Mouse (Mus musculus): Measurements from ENCODE around the gene Nectin1.

Gene Nectin1

DNA sequence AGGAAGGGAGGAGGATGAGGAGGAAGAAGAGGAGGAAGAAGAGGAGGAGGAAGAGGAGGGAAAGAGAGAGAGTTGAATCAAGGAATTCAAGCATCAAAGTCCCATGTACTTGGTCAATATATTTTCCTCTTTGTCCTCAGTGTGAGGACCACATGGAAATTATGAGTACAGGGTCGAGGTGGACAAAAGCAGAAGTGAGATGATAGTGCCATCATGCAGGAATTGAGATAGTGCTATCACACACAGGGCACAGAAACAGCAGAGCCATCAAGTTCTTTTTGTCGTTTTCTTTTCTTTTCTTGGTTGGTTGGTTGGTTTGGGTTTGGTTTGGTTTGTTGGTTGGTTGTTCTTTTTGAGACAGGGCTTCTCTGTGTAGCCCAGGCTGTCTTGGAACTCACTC lies 2.5 kb upstream of the Nectin1 start:
- DNase-seq (ENCODE audit: low spot score): no peak

DNA sequence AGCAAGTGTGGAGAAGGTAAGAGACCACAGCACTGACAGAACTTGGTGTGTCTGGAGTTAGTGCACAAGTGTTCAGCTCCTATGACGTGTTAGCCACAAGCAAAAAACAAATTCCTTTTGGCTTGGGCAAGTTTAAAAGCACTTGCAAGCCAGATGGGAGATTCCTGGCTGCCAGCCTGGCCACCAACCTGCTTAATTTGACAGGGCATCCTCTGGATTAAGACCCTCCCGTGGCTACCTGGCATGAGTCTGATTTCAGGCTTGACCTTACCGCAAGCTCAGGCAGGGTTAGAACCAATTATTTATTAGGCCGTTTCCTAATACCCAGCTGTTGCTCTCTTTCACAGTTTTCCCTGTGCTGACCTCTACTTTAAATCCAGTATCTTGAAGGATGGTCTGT lies 1.7 kb upstream of the Nectin1 start:
- DNase-seq (ENCODE audit: low spot score): no peak

DNA sequence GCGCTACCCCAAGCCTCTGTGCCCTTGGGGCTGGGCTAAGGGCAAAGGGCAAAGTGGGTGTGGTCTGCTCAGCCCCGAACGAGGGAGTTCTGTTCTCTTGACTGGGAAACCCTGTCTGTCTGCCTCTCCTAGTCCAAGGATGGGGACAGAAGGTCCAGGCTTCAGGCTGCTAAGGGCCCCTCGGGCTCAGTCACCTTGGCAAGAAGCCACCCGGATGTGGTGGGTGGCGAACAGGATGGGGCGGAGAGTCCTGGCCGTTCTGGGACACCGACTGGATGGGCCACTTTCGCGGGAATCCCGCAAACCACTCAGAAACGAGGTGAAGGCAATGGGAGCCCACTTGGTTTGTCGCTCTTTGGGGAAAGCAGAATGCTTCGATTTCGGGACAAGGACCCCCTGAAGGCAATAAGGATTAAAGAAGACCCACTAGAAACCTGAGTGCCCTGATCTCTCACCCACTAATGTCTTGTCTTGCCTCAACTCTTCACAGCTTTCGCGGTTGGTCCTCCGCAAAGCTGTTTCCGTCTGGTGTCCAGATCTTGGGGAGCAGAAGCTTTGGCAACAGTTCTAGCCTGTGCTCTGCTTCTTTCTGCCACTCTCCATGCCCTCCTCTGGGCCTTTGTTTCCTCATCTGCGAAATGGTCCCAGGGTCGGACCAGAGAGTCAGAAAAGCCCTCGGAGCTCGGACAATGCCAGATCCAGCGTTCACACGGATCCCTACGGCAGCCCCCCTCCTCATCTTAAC lies 710 bp upstream of the Nectin1 start:
- peak; percentile 84 for DNase-seq (ENCODE audit: low spot score)

DNA sequence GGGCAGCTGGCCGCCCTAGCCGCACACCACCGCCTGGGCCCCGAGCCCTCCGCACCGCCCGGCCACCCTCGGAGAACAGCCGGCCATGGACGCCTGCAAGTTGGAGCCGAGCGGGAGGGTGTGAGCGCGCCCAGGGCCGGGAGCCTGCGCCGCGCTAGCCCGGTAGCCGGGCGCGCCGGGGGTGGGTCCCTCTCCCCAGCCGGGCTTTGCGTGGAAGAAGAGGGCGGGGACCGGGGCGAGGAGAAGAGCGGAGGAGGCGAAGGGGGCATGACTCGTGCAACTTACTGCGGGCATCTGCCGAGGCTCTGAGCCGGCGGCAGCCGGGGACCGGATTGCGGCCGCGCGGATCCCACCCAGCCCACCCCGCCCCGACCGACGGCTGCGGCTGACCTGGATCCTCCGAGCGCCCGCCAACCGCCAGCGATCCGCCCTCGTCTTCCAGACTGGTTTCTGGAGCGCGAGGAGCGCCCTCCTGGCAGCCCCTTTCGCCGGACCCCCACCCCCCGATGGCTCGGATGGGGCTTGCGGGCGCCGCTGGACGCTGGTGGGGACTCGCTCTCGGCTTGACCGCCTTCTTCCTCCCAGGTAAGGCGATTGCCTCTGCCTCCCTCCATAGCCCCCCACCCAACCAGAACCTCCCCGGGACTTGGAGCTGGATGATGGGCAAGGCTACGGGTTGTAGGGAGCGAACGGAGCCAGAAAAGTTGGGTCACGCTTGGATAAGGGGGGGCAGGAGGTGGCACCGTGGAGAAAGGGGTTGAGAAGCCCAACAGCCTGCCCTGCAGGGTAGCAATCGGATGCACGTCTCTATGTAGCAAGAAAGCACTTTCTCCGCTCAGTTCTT lies 576 bp downstream of the Nectin1 start:
- peak; percentile 60 for DNase-seq (ENCODE audit: low spot score)

DNA sequence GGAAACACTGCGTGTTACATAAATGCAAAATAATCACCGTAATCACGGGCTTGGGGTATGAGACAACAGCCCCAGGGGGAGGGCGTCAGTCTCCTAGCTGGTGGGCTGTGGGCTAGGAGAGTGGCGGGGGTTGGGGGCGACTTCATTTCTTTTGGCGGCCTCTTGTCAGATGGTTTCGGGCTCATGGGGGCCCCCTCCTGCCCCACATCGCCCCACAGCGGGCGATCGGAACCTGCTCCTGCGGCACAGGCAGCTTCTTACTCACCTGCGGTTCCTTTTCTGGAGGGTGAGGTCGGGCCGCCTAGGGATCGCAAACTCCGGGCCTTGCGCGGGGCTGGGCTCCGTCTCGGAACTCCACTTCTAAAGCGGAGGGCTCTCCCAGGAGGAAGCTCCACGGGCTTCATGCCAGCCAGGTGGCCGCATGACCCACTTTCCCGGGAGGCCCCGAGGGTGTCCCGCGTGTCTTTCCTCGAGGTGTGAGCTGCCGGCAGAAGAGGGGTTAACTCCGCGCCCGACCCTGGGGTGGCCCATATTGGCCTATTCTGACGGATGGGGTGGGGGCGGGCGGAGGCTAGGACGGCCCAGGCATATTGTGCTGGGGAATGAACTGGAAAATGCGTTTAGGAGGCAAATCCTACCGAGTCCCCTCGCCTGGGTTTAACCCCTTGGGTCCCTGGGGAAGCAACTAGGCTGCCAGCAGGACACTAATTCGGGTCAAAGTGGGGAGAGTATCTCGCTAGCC lies 1.4 kb downstream of the Nectin1 start:
- DNase-seq (ENCODE audit: low spot score): peak; percentile 19

DNA sequence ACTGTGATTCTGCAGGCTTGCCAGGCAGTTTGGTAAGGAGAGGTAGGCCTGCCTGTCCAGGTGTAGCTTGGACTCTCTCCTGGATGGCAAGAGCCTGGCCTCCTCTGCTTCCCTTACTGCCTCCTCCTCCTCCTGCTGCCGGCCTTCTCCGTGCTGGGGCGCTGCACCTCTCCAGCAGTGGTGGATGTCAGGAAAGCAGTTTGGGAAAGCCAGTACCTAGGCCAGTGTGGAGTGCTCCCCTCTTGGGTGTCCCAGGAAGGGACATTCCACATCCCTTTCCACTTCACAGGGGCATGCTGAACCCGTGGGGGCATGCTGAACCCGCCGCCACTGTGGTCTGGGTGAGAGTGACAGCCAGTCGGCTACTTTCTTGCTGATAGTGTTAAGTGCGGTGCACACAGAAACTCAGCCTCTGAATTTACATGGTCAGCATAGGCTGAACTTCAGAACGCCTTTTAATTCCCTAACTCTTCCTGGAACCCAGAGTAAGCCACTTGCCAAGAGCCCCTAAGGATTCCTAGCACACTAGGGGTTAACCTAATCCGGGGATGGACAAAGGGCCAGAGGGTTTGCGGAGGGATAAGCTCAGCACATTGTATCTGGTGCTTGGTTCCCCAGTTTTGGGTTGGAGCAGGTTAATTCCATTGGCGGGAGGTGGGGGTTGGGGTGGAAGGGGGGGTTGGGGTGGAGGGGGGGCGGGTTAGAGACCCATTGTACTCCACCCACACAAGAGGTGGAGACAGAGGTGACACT lies 2.3 kb downstream of the Nectin1 start:
- no peak for DNase-seq (ENCODE audit: low spot score)

DNA sequence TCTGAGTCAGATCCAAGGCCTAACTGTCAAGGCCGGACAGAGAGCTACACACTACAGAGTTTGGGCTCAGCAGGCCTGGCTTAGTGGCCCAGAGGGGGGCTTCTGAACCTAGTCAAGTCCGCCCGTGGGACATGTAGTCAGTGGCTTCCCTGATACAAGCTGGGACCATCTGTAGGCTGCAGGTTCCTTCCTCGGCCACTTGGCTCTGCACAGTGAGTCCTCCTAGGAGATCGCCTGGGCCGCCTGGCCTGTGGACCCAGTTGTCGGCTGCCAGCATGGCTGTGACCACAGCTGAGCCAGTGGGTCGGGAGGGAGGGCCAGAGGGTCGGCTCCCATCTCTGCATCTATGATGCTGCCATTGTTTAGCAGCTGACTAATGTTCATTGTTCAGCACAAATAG lies 3.9 kb downstream of the Nectin1 start:
- no peak for DNase-seq (ENCODE audit: low spot score)

DNA sequence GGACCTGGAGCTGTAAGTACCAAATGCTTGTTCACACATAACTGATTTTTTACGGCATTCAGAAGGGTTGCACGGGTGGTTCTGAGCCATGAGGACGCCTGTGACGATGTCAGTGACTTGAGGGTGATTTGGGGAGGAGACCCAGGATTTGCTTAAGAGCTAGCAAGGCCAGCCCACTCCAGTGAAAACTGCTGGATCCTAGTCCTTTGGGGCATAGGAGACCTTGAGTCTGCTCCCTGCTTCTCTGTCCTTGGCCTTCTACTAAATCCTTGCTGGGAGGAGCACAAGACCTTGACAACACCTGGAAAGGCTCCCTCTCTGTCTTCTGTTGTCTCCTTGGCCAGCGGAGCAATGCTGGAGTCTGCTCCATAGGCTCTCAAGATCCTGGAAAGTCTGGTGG lies 4.7 kb downstream of the Nectin1 start:
- DNase-seq (ENCODE audit: low spot score): no peak

DNA sequence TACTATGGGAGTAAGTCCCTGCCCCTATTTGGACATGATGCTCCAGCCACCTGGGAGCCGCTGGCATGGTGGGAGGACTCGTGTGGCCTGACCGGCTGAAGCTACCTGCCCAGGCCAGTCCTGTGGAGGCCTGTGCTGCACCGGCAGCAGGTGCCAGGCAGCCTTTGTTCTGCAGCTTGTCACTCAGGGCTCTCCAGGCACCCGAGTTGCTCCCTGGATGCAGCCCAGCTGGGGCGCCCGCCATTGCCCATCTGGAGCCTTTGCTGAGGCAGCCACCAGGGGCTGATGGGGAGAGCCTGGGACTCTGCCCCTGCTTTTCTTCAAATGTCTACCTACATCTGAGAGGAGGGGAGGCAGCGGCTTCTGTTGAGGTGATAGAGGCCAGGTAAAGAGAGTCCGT lies 6.3 kb downstream of the Nectin1 start:
- no peak for DNase-seq (ENCODE audit: low spot score)

DNA sequence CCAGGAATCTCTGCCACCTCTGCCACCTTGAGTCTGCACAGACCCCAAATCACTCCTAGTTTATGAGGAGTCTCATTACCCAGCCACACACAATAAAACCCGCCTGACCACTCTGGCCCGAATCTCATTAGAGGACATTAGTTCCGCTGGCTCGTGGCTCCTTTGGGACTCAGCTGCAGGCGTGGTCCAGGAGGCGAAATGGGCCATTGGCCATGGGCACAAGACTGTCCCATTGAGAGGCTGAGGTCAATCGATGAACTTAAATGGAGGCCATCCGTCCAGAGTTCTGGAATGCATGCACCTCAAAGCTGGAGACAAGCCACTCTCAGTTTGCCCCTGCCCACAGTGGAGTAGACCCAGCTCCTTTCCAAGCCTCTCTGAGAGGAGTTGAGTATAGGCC lies 7.3 kb downstream of the Nectin1 start:
- peak; percentile 17 for DNase-seq (ENCODE audit: low spot score)

DNA sequence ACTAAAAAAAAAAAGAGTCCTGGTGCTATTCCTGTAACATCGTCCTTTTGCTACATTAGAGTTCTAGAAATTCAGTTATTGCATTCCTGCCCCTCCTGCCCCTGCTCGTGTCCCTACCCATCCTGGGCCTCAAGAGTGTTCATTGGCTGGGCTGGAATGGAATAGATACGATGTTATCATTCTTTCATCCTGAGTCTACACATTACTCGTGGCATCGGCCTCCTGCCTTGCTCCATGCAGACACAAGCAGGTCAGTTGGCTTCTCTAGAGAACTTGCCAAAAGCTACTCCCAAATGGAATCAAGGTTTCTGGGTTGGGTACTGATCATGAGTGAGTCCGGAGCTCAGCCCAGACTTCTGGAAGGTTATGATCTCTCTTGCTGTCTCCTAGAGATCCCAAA lies 9.7 kb downstream of the Nectin1 start:
- DNase-seq (ENCODE audit: low spot score): no peak

DNA sequence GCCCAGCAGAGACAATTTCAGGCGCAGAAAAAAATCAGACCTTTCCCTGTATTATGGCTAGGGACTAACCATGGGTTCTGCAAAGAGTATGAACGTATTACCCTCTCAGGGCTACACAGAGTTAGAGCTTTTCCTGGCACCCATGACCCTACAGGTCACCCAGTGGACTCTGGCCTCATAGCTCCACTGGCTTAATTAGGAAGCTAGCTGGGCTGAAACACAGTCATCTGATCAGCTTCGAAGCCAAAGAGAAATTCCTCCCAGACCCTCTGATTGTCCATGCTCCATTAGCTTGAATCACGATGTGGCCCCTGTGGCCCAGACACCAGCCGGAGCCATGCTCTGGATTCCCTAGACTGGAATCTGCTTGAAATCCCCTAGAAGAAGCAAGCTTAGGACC lies 10.3 kb downstream of the Nectin1 start:
- DNase-seq (ENCODE audit: low spot score): no peak

DNA sequence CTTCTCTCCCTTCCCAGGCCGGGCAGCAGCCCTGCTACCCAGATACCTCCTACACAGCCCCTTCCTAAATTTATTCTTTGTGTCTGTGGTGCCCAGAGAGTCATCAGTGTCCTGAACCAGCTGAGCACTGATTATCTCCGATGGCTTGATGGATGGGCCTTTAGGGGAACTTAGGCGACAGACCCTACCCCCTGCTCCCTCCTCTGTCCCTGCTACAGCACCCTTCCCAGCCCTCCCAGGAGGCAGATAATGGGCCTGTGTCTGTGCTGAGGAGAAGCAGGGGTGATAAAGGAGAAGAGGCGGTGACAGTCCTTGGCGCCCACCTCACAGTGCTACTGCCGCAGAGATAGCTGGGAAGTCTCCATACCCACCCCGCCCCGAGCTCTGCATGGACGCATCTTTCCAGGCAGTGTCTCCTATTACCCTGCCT lies 11.0 kb downstream of the Nectin1 start:
- no peak for DNase-seq (ENCODE audit: low spot score)

DNA sequence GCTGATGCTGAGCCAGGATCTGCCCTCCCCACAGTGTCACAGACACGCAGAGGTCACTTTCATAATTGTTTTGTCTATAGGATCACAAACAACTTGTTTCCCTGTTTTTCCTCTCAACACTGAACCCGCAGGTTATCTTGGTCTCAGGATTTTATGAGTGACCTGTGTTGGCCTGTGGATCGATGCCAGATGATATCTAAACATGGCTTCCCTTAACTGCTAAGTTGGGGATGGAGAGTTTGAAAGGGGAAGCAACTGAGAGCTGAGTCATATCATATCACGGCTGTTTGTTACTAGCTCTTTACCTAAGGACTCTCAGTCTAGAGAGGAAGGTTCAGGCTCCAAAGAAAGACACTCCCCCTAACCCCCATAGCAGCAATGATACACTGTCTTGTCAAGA lies 11.7 kb downstream of the Nectin1 start:
- DNase-seq (ENCODE audit: low spot score): no peak

DNA sequence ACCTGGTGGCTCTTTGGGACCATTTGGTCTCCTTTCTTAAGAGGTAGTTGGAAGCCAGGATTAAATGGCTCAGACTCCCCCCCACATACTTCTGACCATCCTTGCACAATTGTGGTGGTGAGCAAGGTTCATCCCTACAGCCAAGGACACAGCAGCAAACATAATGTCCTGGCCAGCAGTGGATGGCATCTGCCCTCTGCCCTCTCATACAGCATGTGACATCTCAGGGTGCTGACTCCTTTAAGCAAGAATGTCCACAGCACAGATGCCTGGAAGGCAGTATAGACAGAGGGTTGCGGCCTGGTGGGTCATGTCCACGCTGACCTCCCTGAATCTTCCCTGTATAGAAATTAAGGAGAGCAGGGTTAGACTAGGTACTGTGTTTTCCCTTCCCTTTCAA lies 12.1 kb downstream of the Nectin1 start:
- no peak for DNase-seq (ENCODE audit: low spot score)

DNA sequence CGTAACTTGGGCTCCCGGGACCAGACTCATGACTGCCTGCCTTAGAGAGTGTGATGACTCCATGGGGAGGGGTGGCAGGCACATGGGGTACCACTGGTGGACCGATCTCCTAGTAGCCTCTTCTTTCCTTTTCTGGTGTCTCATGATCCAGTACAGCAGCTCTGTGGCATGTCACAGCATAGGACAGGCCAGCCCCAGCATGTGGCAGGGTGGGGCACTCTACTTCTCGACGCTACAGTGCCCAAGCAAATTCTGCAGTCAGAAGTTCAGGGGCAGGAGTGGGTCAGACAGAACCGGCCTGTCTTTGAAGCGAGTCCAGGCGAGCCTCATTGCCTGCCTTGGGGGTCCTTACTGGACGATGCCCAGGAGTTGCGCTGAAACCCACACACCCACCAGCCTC lies 13.4 kb downstream of the Nectin1 start:
- no peak for DNase-seq (ENCODE audit: low spot score)

DNA sequence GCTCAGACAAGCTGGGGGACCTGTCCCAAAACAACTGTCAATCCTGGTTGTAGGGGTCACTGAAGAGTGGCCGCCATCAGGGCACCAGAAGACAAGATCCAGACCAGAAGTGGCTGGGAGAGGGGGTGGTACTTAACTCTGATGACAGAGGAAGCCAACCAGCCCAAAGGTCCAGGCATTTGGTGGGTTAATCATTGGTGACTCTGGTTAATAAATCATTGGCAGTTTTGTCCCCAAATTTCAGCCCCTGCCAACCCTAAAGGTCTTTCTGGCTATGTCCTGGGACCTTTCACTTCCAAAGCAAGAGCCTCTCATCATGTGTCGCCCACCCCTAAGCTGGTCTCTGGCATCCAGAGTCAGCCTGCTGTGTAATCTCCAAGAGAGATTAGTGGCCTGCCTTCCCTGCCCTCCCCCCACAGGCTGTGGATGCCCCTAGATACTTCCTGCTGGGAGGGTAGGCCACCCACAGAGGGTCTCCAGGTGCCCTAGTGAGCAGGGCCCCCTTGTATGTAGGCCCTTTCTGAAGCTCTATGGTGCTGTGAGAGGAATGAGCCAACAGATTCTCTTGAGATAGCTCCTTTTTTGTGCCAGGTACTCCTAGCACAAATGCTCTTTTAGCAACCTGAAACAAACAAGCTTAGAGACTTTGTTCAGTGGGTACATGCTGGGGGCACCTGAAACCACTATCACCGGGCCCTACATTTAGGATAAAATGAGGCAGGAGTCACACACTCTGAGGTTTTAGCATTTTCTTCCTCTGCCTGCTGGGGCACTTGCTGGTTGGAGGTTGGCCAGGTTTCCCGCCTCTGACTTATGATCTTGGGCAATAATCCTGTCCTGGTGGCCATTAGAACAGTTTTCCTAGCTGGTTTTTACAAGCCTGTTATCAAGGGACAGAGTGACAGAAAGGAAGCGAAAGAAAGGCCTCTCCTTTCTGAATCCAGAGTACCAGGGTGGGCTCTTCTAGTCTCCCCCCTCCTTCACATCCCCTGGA lies 14.5 kb downstream of the Nectin1 start:
- peak; percentile 42 for DNase-seq (ENCODE audit: low spot score)

DNA sequence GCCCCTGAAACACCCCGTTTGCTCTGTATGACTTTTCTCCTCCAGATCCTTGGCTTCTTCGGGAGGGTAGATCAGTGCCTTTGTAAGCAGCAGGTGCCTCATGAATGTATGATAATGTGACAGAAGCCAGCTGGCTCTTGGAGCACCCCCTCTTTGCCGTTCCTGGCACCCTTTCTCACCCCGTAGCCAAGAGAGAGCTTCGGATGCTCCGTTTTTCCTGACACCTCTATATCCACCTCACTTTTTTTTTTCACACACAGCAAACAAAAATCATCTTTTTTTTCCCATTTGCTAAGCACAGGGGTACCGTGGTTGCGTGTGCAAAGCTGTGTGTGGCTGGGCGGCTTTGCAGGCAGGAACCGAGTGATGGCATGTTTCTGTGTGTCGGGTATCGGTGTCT lies 16.3 kb downstream of the Nectin1 start:
- DNase-seq (ENCODE audit: low spot score): no peak

DNA sequence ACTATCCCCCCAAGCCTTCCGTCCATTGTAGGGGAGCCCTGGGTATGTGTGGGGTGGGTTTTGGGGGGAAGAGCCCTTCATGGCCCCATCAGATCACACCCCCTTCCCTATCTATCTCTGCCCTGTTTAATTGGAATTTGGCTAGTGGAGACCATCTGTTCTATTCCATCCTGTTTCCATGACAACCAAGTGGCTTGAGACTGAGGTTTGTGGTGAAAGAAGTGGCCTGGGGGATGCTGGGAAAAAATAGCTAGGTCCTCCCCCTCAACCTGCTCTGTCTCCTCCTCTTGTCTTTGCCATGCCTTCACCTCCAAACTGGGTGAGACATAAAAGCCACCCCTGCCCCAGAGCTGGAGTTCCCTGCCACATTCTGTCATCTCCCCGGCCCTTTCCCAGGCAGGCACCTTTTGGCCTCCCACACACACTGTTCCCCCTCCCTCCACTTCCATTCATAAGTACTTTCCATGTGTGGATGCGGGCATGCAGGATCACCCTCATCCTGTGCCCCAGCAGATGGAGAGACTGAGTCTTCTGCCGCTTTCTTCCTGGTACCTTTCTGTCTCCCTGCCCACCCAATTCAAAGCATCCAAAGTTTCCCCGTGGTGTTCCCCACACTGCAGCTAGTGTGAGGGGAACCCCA lies 17.5 kb downstream of the Nectin1 start:
- DNase-seq (ENCODE audit: low spot score): no peak

DNA sequence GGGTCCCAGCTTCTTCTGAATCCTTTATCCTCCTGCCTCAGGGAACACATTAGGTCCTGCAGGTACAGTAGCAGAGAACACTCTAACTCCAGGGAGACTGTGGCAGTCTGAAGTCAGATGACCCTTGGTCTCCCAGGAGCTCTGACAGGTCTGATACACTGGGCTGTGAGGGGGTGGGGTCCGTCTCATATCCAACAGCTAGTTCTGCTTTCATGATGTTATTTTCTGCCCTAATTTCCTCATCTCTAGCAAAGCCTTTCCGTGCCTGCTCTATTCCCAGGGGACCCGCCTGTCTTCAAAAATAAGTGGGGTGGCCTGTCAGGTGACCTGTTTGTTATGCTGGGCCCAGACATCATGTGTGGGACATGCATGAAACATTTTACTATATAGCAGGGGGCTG lies 18.2 kb downstream of the Nectin1 start:
- no peak for DNase-seq (ENCODE audit: low spot score)
